Mouse (Mus musculus): ENCODE data around the gene Slc4a11.

Gene Slc4a11

DNA sequence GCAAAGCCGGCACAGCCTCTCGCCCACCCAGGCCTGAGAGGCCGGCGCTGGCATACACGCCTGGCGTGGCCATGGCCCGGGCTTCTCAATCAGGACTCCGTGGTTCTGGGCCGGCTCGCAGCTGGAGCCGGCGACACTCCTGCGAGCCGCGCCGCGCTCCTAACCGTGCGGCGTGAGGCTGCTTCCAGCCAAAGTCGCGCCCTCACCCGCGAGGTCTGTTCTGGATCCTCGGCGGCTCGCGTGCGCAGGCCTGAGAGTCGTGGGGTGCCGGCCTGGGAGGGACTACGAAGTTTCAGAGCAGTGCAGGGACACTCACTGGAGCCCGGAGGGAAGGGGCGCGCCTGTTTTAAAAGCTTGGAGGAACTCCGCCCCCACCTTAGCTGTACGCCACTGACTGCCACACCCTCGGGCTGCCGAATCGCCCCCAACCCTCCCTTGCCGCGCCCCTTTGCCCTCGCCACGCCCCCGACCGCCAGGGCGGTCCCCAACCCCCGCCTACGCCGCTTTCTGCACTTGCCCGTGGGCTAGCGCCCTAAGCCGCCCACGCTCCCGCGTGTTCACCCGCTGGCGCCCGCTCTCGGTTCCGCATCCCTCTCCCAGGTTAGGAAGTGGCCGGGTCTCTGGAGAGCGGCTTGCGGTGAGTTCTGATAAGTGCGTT is at the start of gene Slc4a11:
Slc4a11 (minus strand) TSS at position 367 of the 658 bp plus-strand sequence.
- peak; percentile 66 for DNase-seq (ENCODE audit: low read depth, low spot score)

DNA sequence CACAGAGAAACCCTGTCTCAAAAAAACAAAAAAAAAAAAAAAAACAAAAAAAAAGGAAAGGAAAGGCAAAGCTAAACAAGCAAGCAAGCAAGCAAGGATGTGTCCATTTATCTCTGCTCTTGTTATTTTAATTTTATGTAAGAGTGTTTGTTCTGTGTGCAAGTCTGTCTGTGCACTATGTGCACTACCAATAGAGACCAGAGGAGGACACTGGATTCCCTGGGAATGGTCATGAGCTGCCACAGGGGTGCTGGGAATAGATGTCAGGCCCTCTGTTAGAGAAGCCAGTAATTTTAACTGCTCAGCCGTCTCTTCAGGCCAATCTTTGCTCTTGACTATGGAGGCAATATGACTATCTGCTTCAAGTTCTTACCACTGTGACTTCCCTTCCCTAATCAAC is 46.3 kb upstream of the Slc4a11 start:
- DNase-seq (ENCODE audit: low read depth, low spot score) = no peak

- DNase-seq (ENCODE audit: low read depth, low spot score) = no peak
These were observed 42.8 kb upstream of the Slc4a11 start for GRCm38 (mm10) chr2:130740096-130740495.

GRCm38 (mm10) chr2:130738019-130738418 is 40.7 kb upstream of the Slc4a11 start:
- no peak for DNase-seq (ENCODE audit: low read depth, low spot score)

- DNase-seq (ENCODE audit: low read depth, low spot score) = no peak
These were observed 38.0 kb upstream of the Slc4a11 start for GRCm38 (mm10) chr2:130735281-130735680.

- no peak for DNase-seq (ENCODE audit: low read depth, low spot score)
These were observed 36.1 kb upstream of the Slc4a11 start for GRCm38 (mm10) chr2:130733444-130733843.

- no peak for DNase-seq (ENCODE audit: low read depth, low spot score)
These were observed 34.5 kb upstream of the Slc4a11 start for GRCm38 (mm10) chr2:130731855-130732254.

GRCm38 (mm10) chr2:130730746-130731145 is 33.4 kb upstream of the Slc4a11 start:
- DNase-seq (ENCODE audit: low read depth, low spot score) = no peak

GRCm38 (mm10) chr2:130728906-130729585 is 31.7 kb upstream of the Slc4a11 start:
- no peak for DNase-seq (ENCODE audit: low read depth, low spot score)

DNA sequence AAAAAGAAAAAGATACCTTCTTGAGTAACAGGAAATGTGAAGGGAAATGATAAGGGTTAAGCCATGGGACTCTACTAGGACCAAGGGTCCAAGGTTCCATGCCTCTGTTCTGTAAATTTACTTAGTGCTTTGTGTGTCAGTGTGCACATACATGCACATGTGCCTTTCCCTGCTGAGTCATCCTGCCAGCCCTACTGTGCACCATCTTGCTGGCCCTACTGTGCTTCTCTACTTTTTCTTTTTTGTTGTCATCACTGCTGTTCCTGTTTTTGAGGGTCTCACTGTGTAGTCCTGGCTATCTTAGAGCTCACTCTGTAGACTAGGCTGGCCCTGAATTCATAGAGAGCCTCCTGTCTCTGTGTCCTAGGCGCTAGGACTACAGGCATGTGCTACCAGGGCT is 30.4 kb upstream of the Slc4a11 start:
- no peak for DNase-seq (ENCODE audit: low read depth, low spot score)

GRCm38 (mm10) chr2:130724369-130724768 is 27.1 kb upstream of the Slc4a11 start:
- DNase-seq (ENCODE audit: low read depth, low spot score) = no peak

GRCm38 (mm10) chr2:130717951-130718350 is 20.6 kb upstream of the Slc4a11 start:
- no peak for DNase-seq (ENCODE audit: low read depth, low spot score)

DNA sequence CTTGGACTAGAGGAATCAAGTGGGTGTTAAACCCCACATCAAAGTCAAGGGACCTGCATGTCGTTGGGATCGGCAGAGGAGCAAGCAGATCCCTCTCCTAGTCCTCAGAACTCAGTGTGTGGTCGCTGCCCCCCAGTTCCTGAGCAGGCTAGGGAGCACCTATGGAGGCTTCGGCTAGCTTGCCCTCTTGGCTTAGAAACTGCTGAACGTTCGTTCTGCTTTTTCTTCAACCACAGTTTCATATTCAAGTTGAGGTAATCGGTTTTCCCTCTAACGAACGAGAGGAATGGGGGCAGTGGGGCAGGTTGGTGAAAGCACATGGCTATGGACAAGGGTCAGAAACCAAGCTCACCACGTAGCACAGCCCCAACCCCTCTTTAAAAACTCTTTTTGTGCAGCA is 9.7 kb upstream of the Slc4a11 start:
- DNase-seq (ENCODE audit: low read depth, low spot score) = peak; percentile 38

GRCm38 (mm10) chr2:130706602-130707001 is 9.3 kb upstream of the Slc4a11 start:
- DNase-seq (ENCODE audit: low read depth, low spot score) = no peak

DNA sequence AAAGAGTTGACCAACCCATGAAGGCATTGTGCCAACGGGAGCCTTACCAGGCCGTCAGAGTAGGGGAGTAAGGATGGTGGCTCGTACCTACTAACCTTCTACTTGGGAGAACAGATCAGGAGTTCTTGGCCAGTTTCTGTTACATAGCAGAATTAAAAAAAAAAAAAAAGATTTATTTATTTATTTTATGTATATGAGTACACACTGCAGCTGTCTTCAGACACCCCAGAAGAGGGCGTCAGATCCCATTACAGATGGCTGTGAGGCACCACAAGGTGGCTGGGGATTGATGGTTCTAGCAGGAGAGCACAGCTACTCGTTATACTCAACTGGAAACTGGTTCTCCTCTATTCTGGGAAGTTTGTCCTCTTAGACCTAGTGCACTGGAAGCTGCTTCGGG is 7.9 kb upstream of the Slc4a11 start:
- no peak for DNase-seq (ENCODE audit: low read depth, low spot score)

DNA sequence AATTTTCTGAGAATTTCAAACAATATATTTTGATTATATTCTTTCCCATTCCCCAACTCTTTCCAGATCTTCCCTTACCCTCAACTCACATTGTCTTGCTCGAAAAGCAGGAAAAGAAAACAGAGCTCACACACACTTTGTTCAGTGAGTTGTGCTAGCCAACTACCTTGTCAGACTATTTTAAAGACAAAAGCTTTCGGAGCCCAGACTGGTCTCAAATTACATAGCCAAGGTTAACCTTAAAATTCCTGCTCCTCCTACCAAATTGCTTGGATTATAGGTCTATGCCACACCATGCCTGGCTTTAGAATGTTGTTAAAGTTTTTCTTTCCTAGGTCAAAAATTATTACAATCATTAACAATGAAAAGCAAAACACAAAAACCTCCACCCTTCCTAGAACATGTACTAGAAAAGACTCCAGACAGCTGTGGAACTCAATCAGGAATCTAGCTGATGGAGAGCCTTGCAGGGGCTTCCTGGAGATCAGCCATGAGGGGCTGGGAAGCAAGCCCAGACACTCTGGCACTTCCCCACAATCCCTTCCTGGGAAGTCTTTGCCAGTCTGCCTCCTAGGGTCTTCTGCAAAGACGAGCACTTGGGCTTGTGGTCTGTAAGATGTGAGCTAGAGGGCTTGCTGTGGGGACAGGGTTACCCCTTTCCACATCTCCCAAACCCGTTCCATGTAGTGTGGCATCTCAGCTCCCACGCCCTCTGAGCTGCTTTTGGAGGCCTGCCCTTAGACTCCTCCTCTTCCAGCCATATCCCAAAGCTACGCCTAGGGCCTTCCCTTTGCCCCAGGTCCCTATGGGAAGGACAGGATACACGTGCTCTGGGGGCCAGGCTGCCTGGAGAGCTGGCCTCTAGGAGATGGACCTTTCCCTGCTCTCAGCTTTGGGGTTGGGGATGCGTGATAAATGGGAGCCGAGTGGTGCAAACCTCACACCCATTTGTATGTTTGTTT is 7.0 kb upstream of the Slc4a11 start:
- no peak for DNase-seq (ENCODE audit: low read depth, low spot score)

DNA sequence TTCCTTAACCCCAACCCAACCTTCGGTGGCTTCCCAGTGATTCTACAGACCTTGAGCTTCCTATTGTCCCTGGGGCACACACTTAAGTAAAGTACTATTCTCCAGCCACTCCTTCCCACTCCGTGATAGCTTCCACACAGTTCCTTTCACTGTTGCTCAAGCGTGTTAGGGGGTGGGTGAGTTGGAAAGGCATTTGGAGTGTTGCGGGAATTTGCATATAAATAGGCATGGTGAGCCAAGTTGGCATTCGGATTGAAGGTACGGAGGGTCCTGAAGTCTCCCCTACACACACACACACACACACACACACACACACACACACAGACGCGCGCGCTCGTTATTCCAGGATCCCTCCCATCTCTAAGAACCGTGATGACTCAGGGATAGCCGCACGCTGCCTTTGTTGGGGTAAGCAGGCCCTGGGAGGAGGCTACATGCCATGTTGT is 525 bp upstream of the Slc4a11 start:
- DNase-seq (ENCODE audit: low read depth, low spot score) = no peak

- DNase-seq (ENCODE audit: low read depth, low spot score) = no peak
These were observed 593 bp downstream of the Slc4a11 start for GRCm38 (mm10) chr2:130696700-130697152.

- DNase-seq (ENCODE audit: low read depth, low spot score) = no peak
These were observed 3.8 kb downstream of the Slc4a11 start for GRCm38 (mm10) chr2:130693563-130693962.

- no peak for DNase-seq (ENCODE audit: low read depth, low spot score)
These were observed 8.3 kb downstream of the Slc4a11 start for GRCm38 (mm10) chr2:130689011-130689410.

DNA sequence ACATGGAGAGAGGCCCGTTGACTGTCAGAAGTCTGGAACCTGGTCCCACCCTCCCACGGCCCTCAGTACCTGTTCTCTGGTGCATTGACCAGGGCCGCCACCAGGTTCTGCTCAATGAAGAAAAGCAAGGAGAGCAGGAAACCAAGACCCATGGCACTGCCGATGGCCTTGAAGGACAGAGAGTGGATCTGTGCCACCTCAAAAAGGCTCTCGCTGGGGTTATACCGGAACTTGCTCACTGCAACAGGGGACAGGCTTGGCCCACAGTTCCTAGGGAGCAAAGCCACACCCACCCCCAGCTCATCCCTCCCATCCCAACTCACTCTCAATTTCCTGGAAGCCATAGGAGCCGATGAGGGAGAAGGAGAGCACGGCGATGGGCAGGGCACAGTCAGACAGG is 11.9 kb downstream of the Slc4a11 start:
- DNase-seq (ENCODE audit: low read depth, low spot score) = no peak

DNA sequence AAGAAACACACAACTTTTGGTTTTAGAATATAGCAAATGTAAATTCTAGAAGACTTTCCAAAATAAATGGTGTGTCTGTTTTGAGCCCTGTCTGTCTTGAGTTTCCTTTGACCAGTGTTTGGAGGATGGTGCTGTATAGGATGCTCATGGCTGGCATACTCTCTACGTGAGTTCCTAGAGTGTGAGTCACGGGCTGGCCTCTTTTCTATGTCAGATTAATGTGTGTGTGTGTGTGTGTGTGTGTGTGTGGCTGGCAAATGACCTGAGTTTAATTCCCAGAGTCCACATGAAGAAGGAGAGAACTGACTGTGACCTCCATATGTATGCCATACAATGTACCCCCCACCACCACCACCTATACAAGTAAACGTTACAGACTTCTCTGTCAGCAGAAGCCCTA is 15.8 kb downstream of the Slc4a11 start:
- no peak for DNase-seq (ENCODE audit: low read depth, low spot score)

Measured in A20 (cell line).